Mouse (Mus musculus): ENCODE measurements around the gene Grn. TPM values are rescaled to one million over a fixed set of nuclear protein-coding genes. Genes with fewer than 3 reads are reported as not detected.

The Grn gene
- polyA plus RNA-seq, 1 experiment: 21.1 TPM

GRCm38 (mm10) chr11:102415034-102415802 lies 14.9 kb upstream of the Grn start:
- Histone ChIP-seq H3K27ac (ENCODE audit: control insufficient read depth, insufficient read depth, low read depth, low read length) (no peak overlapping the region), H3K4me3 (ENCODE audit: control insufficient read depth, low read depth, low read length) (no peak overlapping the region), H3K36me3 (ENCODE audit: control insufficient read depth, insufficient read depth, low read length) (no peaks in the 10 kb centered on the region), H3K4me1 (ENCODE audit: control insufficient read depth, insufficient read depth, low read length) (0 out of 2 replicates have a peak, but pooled peaks cover 2% of the 10 kb centered on the region), H3K27me3 (ENCODE audit: control insufficient read depth, insufficient read depth, low read length) (no peaks in the 10 kb centered on the region)
- TF ChIP-seq POLR2A (IDR thresholded peaks at IDR 0.05; ENCODE audit: control insufficient read depth, low read depth, low read length) (no peak), CTCF (IDR thresholded peaks at IDR 0.05; ENCODE audit: control insufficient read depth, insufficient read depth, insufficient replicate concordance, low read depth, low read length) (no peak)

GRCm38 (mm10) chr11:102417160-102417559 lies 13.0 kb upstream of the Grn start:
- TF ChIP-seq POLR2A (IDR thresholded peaks at IDR 0.05; ENCODE audit: control insufficient read depth, low read depth, low read length): no peak
- no peak for TF ChIP-seq CTCF (IDR thresholded peaks at IDR 0.05; ENCODE audit: control insufficient read depth, insufficient read depth, insufficient replicate concordance, low read depth, low read length)
- Histone ChIP-seq H3K36me3 (ENCODE audit: control insufficient read depth, insufficient read depth, low read length) (no peaks in the 10 kb centered on the region), H3K27me3 (ENCODE audit: control insufficient read depth, insufficient read depth, low read length) (no peaks in the 10 kb centered on the region), H3K27ac (ENCODE audit: control insufficient read depth, insufficient read depth, low read depth, low read length) (no peak overlapping the region), H3K4me3 (ENCODE audit: control insufficient read depth, low read depth, low read length) (no peak overlapping the region), H3K4me1 (ENCODE audit: control insufficient read depth, insufficient read depth, low read length) (no peaks in the 10 kb centered on the region)

GRCm38 (mm10) chr11:102418887-102419286 lies 11.2 kb upstream of the Grn start:
- Histone ChIP-seq H3K27me3 (ENCODE audit: control insufficient read depth, insufficient read depth, low read length) (no peaks in the 10 kb centered on the region), H3K27ac (ENCODE audit: control insufficient read depth, insufficient read depth, low read depth, low read length) (no peak overlapping the region), H3K4me1 (ENCODE audit: control insufficient read depth, insufficient read depth, low read length) (no peaks in the 10 kb centered on the region), H3K4me3 (ENCODE audit: control insufficient read depth, low read depth, low read length) (no peak overlapping the region), H3K36me3 (ENCODE audit: control insufficient read depth, insufficient read depth, low read length) (no peaks in the 10 kb centered on the region)
- TF ChIP-seq POLR2A (IDR thresholded peaks at IDR 0.05; ENCODE audit: control insufficient read depth, low read depth, low read length) (no peak), CTCF (IDR thresholded peaks at IDR 0.05; ENCODE audit: control insufficient read depth, insufficient read depth, insufficient replicate concordance, low read depth, low read length) (no peak)

GRCm38 (mm10) chr11:102421559-102421958 lies 8.6 kb upstream of the Grn start:
- TF ChIP-seq POLR2A (IDR thresholded peaks at IDR 0.05; ENCODE audit: control insufficient read depth, low read depth, low read length) (no peak), CTCF (IDR thresholded peaks at IDR 0.05; ENCODE audit: control insufficient read depth, insufficient read depth, insufficient replicate concordance, low read depth, low read length) (no peak)
- H3K4me3 ChIP-seq (ENCODE audit: control insufficient read depth, low read depth, low read length): no peak overlapping the region
- no peaks in the 10 kb centered on the region for H3K36me3 ChIP-seq (ENCODE audit: control insufficient read depth, insufficient read depth, low read length)
- H3K27me3 ChIP-seq (ENCODE audit: control insufficient read depth, insufficient read depth, low read length): no peaks in the 10 kb centered on the region
- H3K27ac ChIP-seq (ENCODE audit: control insufficient read depth, insufficient read depth, low read depth, low read length): no peak overlapping the region
- H3K4me1 ChIP-seq (ENCODE audit: control insufficient read depth, insufficient read depth, low read length): no peaks in the 10 kb centered on the region

- Histone ChIP-seq H3K36me3 (ENCODE audit: control insufficient read depth, insufficient read depth, low read length) (no peaks in the 10 kb centered on the region), H3K4me3 (ENCODE audit: control insufficient read depth, low read depth, low read length) (no peak overlapping the region), H3K4me1 (ENCODE audit: control insufficient read depth, insufficient read depth, low read length) (no peaks in the 10 kb centered on the region), H3K27me3 (ENCODE audit: control insufficient read depth, insufficient read depth, low read length) (no peaks in the 10 kb centered on the region), H3K27ac (ENCODE audit: control insufficient read depth, insufficient read depth, low read depth, low read length) (no peak overlapping the region)
- TF ChIP-seq POLR2A (IDR thresholded peaks at IDR 0.05; ENCODE audit: control insufficient read depth, low read depth, low read length) (no peak), CTCF (IDR thresholded peaks at IDR 0.05; ENCODE audit: control insufficient read depth, insufficient read depth, insufficient replicate concordance, low read depth, low read length) (no peak)
Measured at GRCm38 (mm10) chr11:102424666-102425065, 5.4 kb upstream of the Grn start.

- Histone ChIP-seq H3K36me3 (ENCODE audit: control insufficient read depth, insufficient read depth, low read length) (no peaks in the 10 kb centered on the region), H3K27ac (ENCODE audit: control insufficient read depth, insufficient read depth, low read depth, low read length) (no peak overlapping the region), H3K4me1 (ENCODE audit: control insufficient read depth, insufficient read depth, low read length) (peaks cover 7% of the 10 kb centered on the region), H3K27me3 (ENCODE audit: control insufficient read depth, insufficient read depth, low read length) (no peaks in the 10 kb centered on the region), H3K4me3 (ENCODE audit: control insufficient read depth, low read depth, low read length) (no peak overlapping the region)
- no peak for TF ChIP-seq CTCF (IDR thresholded peaks at IDR 0.05; ENCODE audit: control insufficient read depth, insufficient read depth, insufficient replicate concordance, low read depth, low read length)
- TF ChIP-seq POLR2A (IDR thresholded peaks at IDR 0.05; ENCODE audit: control insufficient read depth, low read depth, low read length): no peak
Measured at GRCm38 (mm10) chr11:102425555-102426316, 4.4 kb upstream of the Grn start.

GRCm38 (mm10) chr11:102428981-102429540 lies 1.1 kb upstream of the Grn start:
- no peak overlapping the region for H3K27ac ChIP-seq (ENCODE audit: control insufficient read depth, insufficient read depth, low read depth, low read length)
- no peak for TF ChIP-seq CTCF (IDR thresholded peaks at IDR 0.05; ENCODE audit: control insufficient read depth, insufficient read depth, insufficient replicate concordance, low read depth, low read length)
- TF ChIP-seq POLR2A (IDR thresholded peaks at IDR 0.05; ENCODE audit: control insufficient read depth, low read depth, low read length): no peak
- H3K4me1 ChIP-seq (ENCODE audit: control insufficient read depth, insufficient read depth, low read length): peaks cover 7% of the 10 kb centered on the region
- H3K4me3 ChIP-seq (ENCODE audit: control insufficient read depth, low read depth, low read length): no peak overlapping the region
- H3K27me3 ChIP-seq (ENCODE audit: control insufficient read depth, insufficient read depth, low read length): no peaks in the 10 kb centered on the region
- H3K36me3 ChIP-seq (ENCODE audit: control insufficient read depth, insufficient read depth, low read length): no peaks in the 10 kb centered on the region
